Mouse (Mus musculus): ENCODE measurements at regions not wholly inside any gene's neighbourhood (a gene's known extent, or its start where the extent isn't known, plus 50 kb on each side); places are given as distances from the start of the nearest gene placed in this dataset.
"Not testable (repeated sequence)": the region's sequence is repeated elsewhere in the genome, so short reads cannot be mapped to it uniquely, and the experiment has no call there.

DNA sequence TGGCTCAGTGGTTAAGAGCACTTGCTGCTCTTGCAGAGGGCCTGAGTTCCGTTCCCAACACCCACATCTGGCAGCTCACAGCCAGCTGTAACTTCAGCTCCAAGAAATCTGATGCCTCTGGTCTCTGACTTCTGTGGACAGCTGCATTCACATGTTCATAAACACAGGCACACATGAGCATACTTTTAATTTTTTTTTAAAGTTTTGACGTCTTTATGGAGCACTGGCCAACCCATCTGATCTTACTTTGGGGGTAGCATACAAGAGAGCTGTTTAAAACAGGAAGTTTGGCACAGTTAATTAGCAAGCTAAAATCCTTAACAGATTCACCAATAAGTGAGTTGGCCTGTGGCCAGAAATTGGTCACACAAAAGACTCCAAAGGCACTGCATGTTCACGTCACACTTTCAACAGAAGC is 81.2 kb upstream of the Atl2 start:
- DNase-seq: peak; percentile 17 to 41

DNA sequence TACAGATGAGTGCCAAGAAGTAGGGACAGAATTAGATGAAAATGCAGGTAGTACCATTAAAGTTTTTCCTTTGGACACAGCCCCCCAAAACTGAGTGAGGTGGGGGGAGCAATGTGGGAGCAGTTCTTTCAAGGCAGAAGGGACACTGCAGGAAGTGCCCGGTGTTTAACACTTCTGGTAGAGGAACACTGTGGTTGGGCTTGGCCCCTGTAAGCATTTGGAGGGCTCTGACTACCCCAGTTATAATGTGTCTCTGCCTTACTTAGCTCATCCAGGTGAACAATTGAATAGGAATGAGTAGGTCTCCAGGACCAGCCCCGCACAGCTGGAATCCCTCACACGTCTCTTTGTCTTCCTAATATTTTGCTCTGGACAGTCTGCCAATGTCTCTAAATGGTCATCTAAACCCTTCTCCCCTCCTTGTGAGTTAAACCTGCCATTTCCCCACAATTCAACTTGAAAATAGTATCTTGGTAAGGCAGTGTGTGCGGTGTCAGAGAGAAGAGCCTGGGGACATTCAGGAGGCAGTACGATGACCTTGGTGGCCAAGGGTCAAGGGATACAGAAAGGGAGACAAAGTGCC is 80.7 kb upstream of the Atl2 start:
- DNase-seq: no peak

DNA sequence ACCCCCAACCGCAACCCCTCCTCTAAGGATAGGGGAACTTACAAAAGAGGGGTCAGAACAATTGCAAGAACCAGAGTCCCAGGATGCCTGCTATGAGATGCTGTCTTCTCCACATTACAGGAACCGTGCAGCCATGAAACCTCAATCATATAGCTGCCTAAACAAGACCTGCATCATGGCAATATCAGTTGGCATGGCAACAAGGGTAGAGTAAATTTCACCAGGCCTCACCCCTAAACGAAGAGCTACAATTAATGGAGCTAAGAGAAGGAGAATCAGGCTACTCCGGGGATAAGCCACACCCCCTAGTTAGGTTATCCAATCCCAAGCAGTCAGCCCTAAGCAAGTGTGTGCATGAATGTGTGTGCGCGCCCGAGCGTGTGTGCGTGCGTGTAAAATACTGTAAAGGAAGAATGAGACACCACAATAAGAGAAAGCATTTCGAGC is 80.1 kb upstream of the Atl2 start:
- DNase-seq: no peak

DNA sequence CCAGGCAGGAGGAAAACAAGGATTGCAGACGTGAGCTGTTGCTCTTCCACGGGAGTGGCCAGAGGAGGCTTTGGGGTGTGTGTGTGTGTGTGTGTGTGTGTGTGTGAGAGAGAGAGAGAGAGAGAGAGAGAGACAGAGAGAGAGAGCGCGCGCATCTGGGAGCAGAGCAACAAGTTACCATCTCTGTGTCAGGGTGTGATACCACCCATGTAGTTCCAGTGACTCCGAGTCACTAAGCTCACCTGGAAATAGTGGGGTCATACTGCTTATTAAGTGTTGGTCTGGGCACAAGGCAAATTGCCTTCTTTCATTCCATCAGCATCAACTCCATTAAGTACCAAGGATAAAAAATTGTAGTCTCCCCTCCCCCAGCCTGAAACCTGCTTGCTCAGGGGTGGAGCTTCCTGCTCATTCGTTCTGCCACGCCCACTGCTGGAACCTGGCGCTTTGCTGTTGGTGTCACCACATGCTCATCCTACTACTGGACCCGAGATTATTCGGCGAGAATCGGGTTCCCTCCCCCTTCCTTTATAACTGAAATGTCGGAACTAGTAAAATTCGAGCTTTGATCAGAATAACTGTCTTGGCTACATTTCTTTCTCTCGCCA is 79.3 kb upstream of the Atl2 start:
- not testable (repeated sequence) for DNase-seq

DNA sequence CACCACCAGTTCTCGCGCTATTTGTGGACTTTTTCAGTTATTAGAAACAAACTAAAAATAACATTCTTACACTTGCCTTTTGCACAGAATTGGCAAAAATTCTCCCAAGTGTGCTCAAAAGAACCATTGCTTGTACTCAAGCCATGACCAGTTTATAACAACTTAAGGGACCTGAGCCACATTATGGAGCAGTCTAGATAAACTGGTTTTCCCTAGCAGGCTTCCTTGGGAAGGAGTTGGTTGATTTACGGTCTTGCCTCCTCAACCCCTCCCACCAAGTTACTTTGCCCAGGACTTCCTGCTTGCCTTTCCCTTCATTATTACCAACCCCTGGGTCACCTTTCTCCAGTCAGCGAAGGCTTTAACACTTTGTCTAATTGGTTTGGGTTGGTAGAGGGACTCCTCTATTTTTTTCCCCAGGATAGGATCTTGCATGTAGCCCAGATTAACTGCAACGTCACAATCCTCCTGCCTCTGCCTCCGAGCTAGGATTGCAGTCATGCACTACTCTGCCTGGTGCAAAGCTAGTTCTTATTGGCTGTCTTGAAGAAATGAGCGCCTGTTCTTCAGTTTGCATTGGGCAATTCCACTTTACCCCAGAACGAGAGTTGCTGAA is 75.9 kb upstream of the Atl2 start:
- no peak for DNase-seq

DNA sequence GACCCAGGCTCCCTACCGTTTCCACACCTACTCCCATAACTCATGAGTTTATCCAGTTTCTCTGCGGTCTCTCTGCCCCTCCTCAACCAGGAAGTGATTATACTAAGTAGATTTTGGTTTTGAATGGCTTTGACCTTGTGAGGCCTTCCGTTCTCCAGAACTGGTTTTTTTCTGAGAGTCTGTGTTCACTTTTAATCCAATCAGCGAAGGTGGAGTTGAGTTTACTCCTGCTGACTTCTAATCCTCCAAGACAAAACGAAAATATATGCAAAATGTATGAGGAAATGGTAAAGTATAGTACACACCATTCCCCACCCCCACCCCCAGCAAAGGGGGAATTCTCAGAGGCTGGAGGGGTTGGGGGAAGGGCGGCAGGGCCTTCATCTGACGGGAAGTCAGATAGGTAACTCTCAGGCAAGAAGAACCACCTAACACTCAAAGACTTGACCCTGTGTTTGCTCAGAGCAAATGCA is 73.6 kb upstream of the Atl2 start:
- DNase-seq: peak in 1 of 2 experiments; percentile 22

DNA sequence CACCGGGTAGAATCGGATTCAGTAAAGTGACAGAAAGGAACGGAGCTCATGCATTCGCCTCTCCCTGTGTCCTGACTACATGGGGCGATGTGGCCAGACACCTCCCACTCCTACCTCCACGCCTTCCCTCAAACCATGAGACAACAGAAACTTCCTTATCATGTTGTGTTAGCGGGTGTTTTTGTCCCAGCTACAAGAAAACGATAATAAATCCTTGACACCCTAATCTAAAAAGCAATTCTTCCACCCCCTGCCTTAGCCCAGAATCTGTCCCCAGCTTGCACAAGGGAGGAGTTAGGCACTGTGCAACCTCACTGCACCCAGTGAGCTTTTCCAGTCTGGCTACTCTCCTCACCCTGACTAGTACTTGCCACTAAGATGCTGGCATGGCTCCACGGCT is 72.9 kb upstream of the Atl2 start:
- no peak for DNase-seq

DNA sequence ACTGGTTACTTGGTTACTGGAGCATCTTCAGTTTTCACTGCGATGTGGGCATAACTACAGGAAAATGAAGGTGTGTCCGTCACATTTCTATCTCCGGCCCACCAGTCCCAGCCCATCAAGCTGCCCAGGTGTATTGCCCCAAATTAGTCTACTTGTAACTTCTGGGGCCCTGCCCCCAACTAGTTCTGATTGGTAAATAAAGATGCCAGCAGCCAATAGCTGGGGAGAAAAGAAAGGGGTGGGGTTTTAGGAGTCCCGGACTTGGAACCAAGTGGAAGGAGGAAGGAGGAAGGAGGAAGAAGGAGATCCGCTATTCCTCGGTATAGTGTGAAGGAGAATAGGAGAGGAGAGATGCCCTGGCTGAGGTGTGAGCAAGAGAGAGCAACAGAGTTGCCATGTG is 71.1 kb upstream of the Atl2 start:
- no peak for DNase-seq

DNA sequence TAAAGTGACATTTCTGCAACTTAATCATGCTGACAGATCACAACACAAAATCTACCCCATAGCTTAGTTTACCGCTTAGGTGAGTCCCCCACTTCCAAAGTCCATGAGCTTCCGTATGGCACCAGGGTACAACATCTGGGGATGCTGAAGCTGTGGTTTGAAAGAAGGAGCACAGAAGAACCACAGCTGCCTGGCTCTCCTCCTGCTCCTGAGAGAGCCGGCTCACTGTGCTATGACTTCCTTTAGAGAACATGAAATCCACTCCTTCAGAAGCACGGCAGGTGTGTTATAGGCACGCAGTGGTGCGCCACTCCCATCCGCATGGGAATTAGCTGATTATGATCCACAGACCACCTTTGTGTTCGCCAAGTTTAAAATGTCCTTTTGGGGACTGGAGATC is 69.7 kb upstream of the Atl2 start:
- DNase-seq: no peak

DNA sequence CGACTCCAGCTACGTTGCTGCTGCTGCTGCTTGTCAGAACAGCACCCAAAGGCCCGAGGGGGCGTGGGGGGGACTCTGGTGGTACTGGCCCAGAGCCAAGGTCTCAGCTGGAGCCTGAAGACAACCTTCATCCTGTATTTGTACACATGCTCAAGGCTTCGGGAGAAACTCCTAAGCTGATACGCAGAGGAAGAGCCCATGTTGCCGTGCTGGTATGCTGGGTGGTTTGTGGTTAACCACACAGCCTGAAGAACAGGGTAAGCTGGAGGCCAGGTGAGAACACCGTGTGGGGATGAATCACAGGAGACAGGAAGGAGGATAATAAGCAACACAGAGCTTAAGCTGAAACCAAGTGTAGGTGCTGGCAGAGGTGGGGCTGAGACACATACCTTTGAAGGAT is 68.9 kb upstream of the Atl2 start:
- no peak for DNase-seq

DNA sequence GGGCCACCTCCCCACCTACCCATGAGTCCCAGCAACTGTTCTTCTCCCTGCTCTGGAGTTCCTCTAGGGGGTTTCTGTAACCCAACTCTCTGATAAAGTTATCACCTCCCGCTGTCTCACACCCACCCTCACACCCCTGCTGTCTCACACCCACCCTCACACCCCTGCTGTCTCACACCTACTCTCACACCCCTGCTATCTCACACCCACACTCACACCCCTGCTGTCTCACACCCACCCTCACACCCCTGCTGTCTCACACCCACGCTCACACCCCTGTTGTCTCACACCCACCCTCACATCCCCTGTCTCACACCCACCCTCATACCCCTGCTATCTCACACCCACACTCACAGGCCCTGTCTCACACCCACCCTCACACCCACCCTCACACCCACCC is 67.4 kb upstream of the Atl2 start:
- DNase-seq: no peak

DNA sequence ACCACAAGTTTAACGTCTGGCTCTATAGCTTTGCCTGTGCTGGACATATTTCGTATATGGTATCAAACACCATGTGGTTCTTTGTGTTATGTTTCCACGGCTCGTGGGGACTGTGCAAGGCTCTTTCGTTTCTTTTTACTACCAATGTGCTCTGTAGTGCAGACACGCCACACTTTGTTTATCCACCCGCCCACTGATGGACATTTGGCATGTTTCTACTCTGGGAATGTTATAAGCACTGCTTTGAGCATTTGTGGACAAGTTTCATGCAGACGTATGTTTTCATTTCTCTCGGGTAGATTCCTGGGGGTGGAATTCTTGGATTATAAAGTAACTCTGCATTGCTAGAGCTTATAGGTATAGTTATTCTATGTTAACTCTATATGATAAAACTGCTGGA is 65.5 kb upstream of the Atl2 start:
- no peak for DNase-seq

DNA sequence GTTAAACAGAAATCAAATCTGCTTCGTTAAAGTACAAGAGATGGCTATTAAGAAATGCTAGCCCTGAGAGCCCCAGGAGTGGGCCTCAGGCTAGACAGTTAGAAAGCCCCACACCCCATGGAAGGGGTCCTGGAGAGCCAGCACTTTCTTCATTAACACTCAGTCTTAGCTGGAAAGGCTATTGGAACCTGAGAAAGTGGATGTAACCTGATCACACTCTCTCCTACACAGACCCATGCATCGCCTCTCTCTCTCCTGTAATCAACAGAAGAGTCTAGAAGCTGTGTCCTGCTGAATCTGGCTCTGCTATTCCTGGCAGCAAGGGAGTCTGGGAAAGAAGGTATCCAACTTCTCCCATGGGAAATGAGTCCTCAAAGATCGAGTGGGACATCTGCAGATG is 64.8 kb upstream of the Atl2 start:
- DNase-seq: no peak

DNA sequence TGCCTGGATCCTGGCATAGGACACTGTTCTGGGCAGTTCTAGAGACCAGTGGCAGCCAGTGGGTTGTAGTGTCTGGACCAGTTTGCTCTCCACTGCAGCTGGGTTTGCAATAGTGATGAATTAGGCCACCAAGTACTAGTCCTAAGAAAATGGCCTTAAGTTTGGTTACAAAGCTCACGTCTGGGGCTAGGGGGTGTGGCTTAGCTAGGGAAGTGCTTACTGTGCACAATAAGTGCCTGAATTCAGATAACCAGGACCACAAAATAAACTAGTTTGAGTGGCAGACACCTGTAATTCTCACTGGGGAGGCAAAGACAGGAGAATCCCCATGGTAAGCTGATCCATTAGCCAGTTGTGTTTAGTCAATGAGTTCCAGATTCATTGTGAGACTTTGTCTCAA is 59.3 kb upstream of the Atl2 start:
- DNase-seq: no peak

DNA sequence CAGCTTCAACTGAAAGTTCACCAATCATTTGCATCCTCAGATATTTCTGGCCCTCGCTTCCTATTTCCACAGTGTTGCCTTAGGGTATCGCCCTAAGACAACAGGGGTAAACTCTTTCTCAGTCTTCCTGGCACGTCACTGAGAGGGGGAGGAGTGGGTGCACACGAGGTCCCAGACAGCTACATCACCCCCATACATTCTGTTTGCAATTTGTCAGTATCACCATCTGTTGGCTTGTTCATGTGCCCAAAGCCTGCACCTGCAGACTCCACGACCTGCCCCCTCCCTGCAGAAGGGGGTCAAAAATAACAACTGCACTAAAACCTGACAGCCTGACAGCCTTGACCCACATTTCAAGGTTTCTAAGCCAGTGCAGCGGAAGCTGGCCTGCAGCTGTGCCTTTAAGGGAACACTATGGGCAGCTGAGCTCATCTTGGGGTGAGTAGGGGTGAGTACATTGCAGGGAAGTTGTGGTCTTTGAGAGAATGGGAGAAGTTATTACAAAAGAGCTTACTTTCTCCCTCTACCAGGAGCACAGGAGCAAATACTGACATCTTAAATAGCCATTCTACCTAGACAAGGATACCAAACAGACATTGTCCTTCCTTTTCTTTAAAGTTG is 58.8 kb upstream of the Atl2 start:
- DNase-seq: no peak

DNA sequence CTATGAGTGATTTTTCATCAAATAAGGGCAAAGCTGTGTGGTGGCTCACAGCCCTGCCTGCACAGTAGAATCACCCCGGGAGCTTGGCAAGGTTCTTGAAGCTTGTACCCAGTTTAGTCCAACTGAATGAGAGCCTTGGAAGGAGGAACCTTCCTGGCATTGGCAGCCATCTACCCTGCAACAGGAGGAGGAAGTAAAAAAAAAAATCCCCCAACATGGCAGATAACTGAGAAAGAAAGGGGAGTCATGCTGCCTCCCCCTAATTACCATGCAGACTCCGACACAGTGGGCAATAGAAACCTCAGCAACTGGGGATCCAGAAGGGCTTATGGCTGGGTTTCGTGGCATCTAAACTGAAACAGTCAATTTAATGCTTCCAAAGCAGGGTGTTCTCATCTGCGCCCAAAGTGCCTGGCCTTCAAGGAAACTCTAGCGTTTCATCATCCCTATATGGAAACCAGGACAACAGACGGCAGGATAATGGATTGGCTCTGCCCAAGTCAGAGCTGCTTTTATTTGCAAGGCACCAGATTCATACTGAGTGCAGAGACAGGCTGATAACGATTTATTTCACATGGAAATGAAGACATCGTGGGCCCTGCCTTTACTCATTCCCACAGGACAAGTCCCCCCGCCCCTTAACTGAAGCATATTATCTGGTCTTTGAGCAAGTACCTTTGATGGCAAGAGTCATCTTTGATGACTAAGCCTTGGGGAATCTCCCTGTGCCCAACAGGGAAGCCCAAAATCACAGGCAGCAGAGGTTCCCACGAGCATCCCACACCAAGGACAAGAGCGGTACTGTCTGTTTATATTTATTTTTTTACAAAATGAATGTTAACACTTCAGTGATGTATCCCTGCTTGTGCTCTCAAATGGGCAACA is 52.9 kb upstream of the Atl2 start:
- DNase-seq: no peak

Measured in lung, postnatal 4 days (tissue).